Mouse (Mus musculus): ENCODE measurements around the gene Rpl37. TPM values are rescaled to one million over a fixed set of nuclear protein-coding genes. Genes with fewer than 3 reads are reported as not detected.

Gene Rpl37
- polyA plus RNA-seq (2012; rRNA removed), result 1,100 and 1,204 TPM in 2 replicates

DNA sequence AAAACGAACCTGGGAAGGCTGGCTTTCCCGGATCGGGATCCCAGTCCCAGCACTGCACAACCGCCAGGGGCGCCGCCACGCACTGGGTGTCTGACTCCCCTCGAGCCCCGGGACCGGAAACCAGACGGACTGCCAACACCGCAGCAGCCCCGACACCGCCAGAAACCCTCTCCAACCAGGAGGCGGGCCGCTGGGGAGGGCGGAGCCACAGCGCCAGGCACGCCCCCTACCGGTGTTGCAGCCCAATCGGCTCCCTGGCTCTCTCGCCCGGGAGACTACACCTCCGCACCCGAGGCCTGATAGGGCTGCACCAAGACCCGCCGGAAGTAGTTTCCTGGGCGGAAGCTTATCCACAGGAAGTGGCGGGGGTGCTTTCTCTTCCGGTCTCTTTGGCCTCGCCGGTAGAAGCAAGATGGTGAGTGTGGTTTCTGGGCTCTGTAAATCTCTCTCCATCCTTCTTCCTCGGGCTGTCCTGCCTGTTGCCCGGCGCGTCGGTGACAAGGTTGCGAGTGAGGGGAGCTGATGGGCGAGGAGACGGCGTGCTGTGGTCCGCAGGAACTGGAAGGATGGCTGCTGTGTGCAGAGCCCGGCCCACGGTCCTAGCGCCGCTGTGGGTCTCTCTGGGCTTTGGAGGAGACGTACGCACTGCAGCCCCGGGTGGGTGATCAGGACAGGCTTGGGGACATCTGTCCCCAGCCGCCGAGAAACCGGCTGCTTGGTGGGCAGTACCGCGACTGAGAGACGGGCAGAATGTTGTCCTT lies at the start of gene Rpl37:
TSS of gene Rpl37 (plus strand) at position 376 of the 761 bp plus-strand sequence.

DNA sequence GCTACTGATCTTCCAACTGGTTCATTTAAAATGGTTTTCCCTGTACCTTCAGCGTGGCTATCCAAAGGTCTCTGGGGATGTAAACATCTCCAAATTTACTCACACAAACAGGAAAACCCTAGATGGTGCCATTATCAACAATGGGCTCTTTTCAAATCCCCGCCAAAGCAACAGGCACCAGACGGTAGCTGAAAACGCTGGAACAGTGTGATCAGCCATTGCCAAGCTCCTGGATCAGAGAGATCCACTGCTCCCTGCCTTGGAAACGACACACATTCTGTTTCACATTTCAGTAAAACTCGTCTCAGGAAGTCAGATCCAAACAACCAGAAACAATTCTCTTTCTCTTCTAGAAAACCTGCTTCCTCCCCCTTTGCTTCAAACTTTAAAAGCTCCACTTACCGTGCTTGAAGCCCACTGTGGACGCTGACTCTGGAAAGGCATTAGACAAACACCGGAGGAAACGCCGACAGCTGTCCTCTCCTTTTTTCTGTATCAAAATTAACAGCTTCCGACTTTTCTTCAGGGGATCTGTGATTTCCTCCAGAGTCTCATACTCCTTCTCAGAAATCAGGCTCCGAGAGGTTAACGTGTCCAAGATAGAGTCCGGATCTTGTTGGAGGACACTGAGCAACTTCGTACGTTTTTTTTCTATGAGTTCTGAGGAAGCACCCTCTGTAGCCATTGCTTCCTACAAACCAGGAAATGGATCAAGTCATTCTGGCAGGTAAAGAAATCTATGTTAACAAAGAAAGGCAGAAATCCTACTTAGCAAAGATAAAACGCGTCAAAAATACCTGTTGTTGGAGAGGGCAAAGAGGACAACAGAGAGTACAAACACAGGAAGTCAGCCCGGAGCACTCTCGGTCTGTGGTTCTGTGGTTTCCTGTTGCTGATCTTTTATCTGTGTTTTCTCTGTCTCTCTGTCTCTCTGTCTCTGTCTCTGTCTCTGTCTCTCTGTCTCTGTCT lies 8.5 kb upstream of the Rpl37 start, which contains the start of gene Card6:
TSS of gene Card6 (minus strand) at position 854 of the 969 bp plus-strand sequence.

GRCm38 (mm10) chr15:5143361-5144020 lies 27.0 kb downstream of the Rpl37 start, which contains the start of gene Prkaa1:
Prkaa1 (plus strand) TSS chr15:5143861.

Other genes with a start within 250 kb of the Rpl37 start
- gene Mroh2b, start 217.9 kb upstream of the Rpl37 start, polyA plus RNA-seq (2012; rRNA removed), result not detected in 2 replicates
- gene C7, start 52.9 kb upstream of the Rpl37 start, polyA plus RNA-seq (2012; rRNA removed), result 0.83 and 1.3 TPM in 2 replicates
- 1.8 and 3.3 TPM in 2 replicates for gene Card6, start 8.1 kb upstream of the Rpl37 start, polyA plus RNA-seq (2012; rRNA removed)
- gene Prkaa1, start 27.2 kb downstream of the Rpl37 start, polyA plus RNA-seq (2012; rRNA removed), result 2.3 and 3.6 TPM in 2 replicates
- 1.2 and 2.2 TPM in 2 replicates for gene Ttc33, start 68.9 kb downstream of the Rpl37 start, polyA plus RNA-seq (2012; rRNA removed)
- 26.4 and 40.1 TPM in 2 replicates for gene Ptger4, start 127.5 kb downstream of the Rpl37 start, polyA plus RNA-seq (2012; rRNA removed)